Mouse (Mus musculus) embryonic fibroblast, embryonic 13.5 days (primary cell): ENCODE results near the gene Pigh.

Experiments used
- CTCF ChIP-seq: IDR thresholded peaks from 2 replicates; pipeline ENCODE4 v1.5.1; 2011; ENCODE audit warnings: mild to moderate bottlenecking, control low read depth, low read length, moderate library complexity, borderline replicate concordance; ENCODE audit not compliant: insufficient read depth
- POLR2A ChIP-seq: IDR thresholded peaks from 2 replicates; pipeline ENCODE4 v1.6.1; 2011; ENCODE audit warnings: low read depth, mild to moderate bottlenecking, control low read depth, low read length, moderate library complexity

GRCm38 (mm10) chr12:79069187-79069608, 20.3 kb downstream of the Pigh start:
- TF ChIP-seq POLR2A: no peak
- no peak for TF ChIP-seq CTCF
